Mouse (Mus musculus): ENCODE results near the gene Ffar4. TPM values are rescaled to one million over a fixed set of nuclear protein-coding genes. Genes with fewer than 3 reads are reported as not detected.
A peak's percentile ranks its signal among the peaks of the same experiment; 100 is the strongest.

Gene Ffar4
- polyA plus RNA-seq, 1 experiment, result 1.6 TPM

GRCm38 (mm10) chr19:38077851-38078540, 18.9 kb upstream of the Ffar4 start:
- Histone ChIP-seq H3K4me3 (ENCODE audit: control insufficient read depth, low read depth, low read length) (no peak overlapping the region), H3K27me3 (ENCODE audit: control insufficient read depth, insufficient read depth, low read length) (no peaks in the 10 kb centered on the region), H3K4me1 (ENCODE audit: control insufficient read depth, insufficient read depth, low read length) (no peaks in the 10 kb centered on the region), H3K36me3 (ENCODE audit: control insufficient read depth, insufficient read depth, low read length) (no peaks in the 10 kb centered on the region; the same call in 1 of the 2 replicates), H3K27ac (ENCODE audit: control insufficient read depth, insufficient read depth, low read depth, low read length) (no peak overlapping the region)
- TF ChIP-seq CTCF (IDR thresholded peaks at IDR 0.05; ENCODE audit: control insufficient read depth, insufficient read depth, insufficient replicate concordance, low read depth, low read length) (no peak), POLR2A (IDR thresholded peaks at IDR 0.05; ENCODE audit: control insufficient read depth, low read depth, low read length) (no peak)

GRCm38 (mm10) chr19:38081361-38081760, 15.5 kb upstream of the Ffar4 start:
- no peak overlapping the region for H3K4me3 ChIP-seq (ENCODE audit: control insufficient read depth, low read depth, low read length)
- no peaks in the 10 kb centered on the region for H3K4me1 ChIP-seq (ENCODE audit: control insufficient read depth, insufficient read depth, low read length)
- H3K36me3 ChIP-seq (ENCODE audit: control insufficient read depth, insufficient read depth, low read length), result no peaks in the 10 kb centered on the region
- H3K27me3 ChIP-seq (ENCODE audit: control insufficient read depth, insufficient read depth, low read length), result no peaks in the 10 kb centered on the region
- H3K27ac ChIP-seq (ENCODE audit: control insufficient read depth, insufficient read depth, low read depth, low read length), result no peak overlapping the region
- TF ChIP-seq POLR2A (IDR thresholded peaks at IDR 0.05; ENCODE audit: control insufficient read depth, low read depth, low read length), result no peak
- TF ChIP-seq CTCF (IDR thresholded peaks at IDR 0.05; ENCODE audit: control insufficient read depth, insufficient read depth, insufficient replicate concordance, low read depth, low read length), result no peak

GRCm38 (mm10) chr19:38082931-38083525, 13.8 kb upstream of the Ffar4 start:
- no peaks in the 10 kb centered on the region for H3K36me3 ChIP-seq (ENCODE audit: control insufficient read depth, insufficient read depth, low read length)
- H3K4me3 ChIP-seq (ENCODE audit: control insufficient read depth, low read depth, low read length), result no peak overlapping the region
- no peaks in the 10 kb centered on the region for H3K4me1 ChIP-seq (ENCODE audit: control insufficient read depth, insufficient read depth, low read length)
- H3K27ac ChIP-seq (ENCODE audit: control insufficient read depth, insufficient read depth, low read depth, low read length), result no peak overlapping the region
- TF ChIP-seq CTCF (IDR thresholded peaks at IDR 0.05; ENCODE audit: control insufficient read depth, insufficient read depth, insufficient replicate concordance, low read depth, low read length), result no peak
- TF ChIP-seq POLR2A (IDR thresholded peaks at IDR 0.05; ENCODE audit: control insufficient read depth, low read depth, low read length), result no peak
- H3K27me3 ChIP-seq (ENCODE audit: control insufficient read depth, insufficient read depth, low read length), result no peaks in the 10 kb centered on the region

- no peak overlapping the region for H3K27ac ChIP-seq (ENCODE audit: control insufficient read depth, insufficient read depth, low read depth, low read length)
- H3K4me1 ChIP-seq (ENCODE audit: control insufficient read depth, insufficient read depth, low read length), result no peaks in the 10 kb centered on the region
- H3K27me3 ChIP-seq (ENCODE audit: control insufficient read depth, insufficient read depth, low read length), result no peaks in the 10 kb centered on the region
- no peaks in the 10 kb centered on the region for H3K36me3 ChIP-seq (ENCODE audit: control insufficient read depth, insufficient read depth, low read length)
- H3K4me3 ChIP-seq (ENCODE audit: control insufficient read depth, low read depth, low read length), result no peak overlapping the region
- TF ChIP-seq POLR2A (IDR thresholded peaks at IDR 0.05; ENCODE audit: control insufficient read depth, low read depth, low read length), result no peak
- no peak for TF ChIP-seq CTCF (IDR thresholded peaks at IDR 0.05; ENCODE audit: control insufficient read depth, insufficient read depth, insufficient replicate concordance, low read depth, low read length)
These were observed 11.0 kb upstream of the Ffar4 start for GRCm38 (mm10) chr19:38085841-38086240.

- H3K4me3 ChIP-seq (ENCODE audit: control insufficient read depth, low read depth, low read length), result no peak overlapping the region
- no peaks in the 10 kb centered on the region for H3K36me3 ChIP-seq (ENCODE audit: control insufficient read depth, insufficient read depth, low read length)
- no peak overlapping the region for H3K27ac ChIP-seq (ENCODE audit: control insufficient read depth, insufficient read depth, low read depth, low read length)
- no peaks in the 10 kb centered on the region for H3K27me3 ChIP-seq (ENCODE audit: control insufficient read depth, insufficient read depth, low read length)
- no peaks in the 10 kb centered on the region for H3K4me1 ChIP-seq (ENCODE audit: control insufficient read depth, insufficient read depth, low read length)
- TF ChIP-seq CTCF (IDR thresholded peaks at IDR 0.05; ENCODE audit: control insufficient read depth, insufficient read depth, insufficient replicate concordance, low read depth, low read length), result peak; percentile 55; the same call in 1 of the 2 replicates
- no peak for TF ChIP-seq POLR2A (IDR thresholded peaks at IDR 0.05; ENCODE audit: control insufficient read depth, low read depth, low read length)
These were observed 9.8 kb upstream of the Ffar4 start for GRCm38 (mm10) chr19:38086948-38087551.

- no peak overlapping the region for H3K27ac ChIP-seq (ENCODE audit: control insufficient read depth, insufficient read depth, low read depth, low read length)
- H3K4me3 ChIP-seq (ENCODE audit: control insufficient read depth, low read depth, low read length), result no peak overlapping the region
- no peaks in the 10 kb centered on the region for H3K4me1 ChIP-seq (ENCODE audit: control insufficient read depth, insufficient read depth, low read length)
- no peak for TF ChIP-seq CTCF (IDR thresholded peaks at IDR 0.05; ENCODE audit: control insufficient read depth, insufficient read depth, insufficient replicate concordance, low read depth, low read length)
- no peak for TF ChIP-seq POLR2A (IDR thresholded peaks at IDR 0.05; ENCODE audit: control insufficient read depth, low read depth, low read length)
- no peaks in the 10 kb centered on the region for H3K36me3 ChIP-seq (ENCODE audit: control insufficient read depth, insufficient read depth, low read length)
- H3K27me3 ChIP-seq (ENCODE audit: control insufficient read depth, insufficient read depth, low read length), result no peaks in the 10 kb centered on the region
These were observed 7.5 kb upstream of the Ffar4 start for GRCm38 (mm10) chr19:38089358-38089757.

- TF ChIP-seq POLR2A (IDR thresholded peaks at IDR 0.05; ENCODE audit: control insufficient read depth, low read depth, low read length) (no peak), CTCF (IDR thresholded peaks at IDR 0.05; ENCODE audit: control insufficient read depth, insufficient read depth, insufficient replicate concordance, low read depth, low read length) (no peak)
- Histone ChIP-seq H3K27ac (ENCODE audit: control insufficient read depth, insufficient read depth, low read depth, low read length) (no peak overlapping the region), H3K36me3 (ENCODE audit: control insufficient read depth, insufficient read depth, low read length) (no peaks in the 10 kb centered on the region), H3K4me3 (ENCODE audit: control insufficient read depth, low read depth, low read length) (no peak overlapping the region), H3K4me1 (ENCODE audit: control insufficient read depth, insufficient read depth, low read length) (no peaks in the 10 kb centered on the region), H3K27me3 (ENCODE audit: control insufficient read depth, insufficient read depth, low read length) (no peaks in the 10 kb centered on the region)
These were observed 5.3 kb upstream of the Ffar4 start for GRCm38 (mm10) chr19:38091512-38091985.

Data from testis, adult 2 months (tissue).